In the genomic region with DNA sequence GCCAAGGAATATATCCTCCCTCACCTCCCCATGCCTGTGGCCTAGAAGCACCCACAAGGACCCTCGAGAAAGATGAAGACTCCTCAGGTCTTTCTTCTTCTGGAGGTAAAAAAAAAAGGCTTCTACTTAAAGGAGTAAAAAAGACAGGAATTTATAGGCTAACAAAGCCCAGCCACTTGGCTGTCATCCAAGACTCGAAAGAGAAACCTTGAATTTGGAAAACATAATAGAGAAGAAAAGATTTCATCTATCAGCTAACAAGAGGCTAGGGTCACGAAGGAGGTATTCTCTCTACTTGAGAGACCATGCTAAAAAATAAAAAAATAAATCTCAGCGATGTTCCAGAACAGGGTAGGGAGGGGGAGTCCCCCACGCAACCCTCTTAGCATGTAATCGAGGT, we compare ENCODE assay signal across 11 mouse cellular contexts.
DNase-seq lines count a peak whose midpoint lies in the region; ATAC-seq and TF ChIP-seq lines count a peak whose summit lies in the region.
"Had no signal": no experiment of that assay in that cellular context is flagged by ENCODE, and none has a peak within 500 bp of the region (broad histone marks: within the 10 kb centered on the region; RNA-seq: fewer than 3 reads in every experiment).

No protein-coding gene starts in this region.

- H3K4me2 ChIP-seq in embryonic facial prominence, embryonic 12.5 days (replicated peaks): no peak overlapping the region
- no peak overlapping the region for H3K4me2 ChIP-seq in kidney, embryonic 16.5 days (replicated peaks; ENCODE audit: low read depth, low read length)
- no peak overlapping the region for H3K4me2 ChIP-seq in hindbrain, embryonic 15.5 days
- H3K4me2 ChIP-seq: liver, embryonic 11.5 days had no signal

- no peak for DNase-seq in embryonic facial prominence, embryonic 10.5 days (ENCODE audit: low spot score)
- no peak for DNase-seq in kidney, adult 18-20 months
- peak; percentile 3 for DNase-seq in 3T3-L1 (ENCODE audit: low read depth, low spot score)
- no peak for DNase-seq in left cerebral cortex, adult 2 months (ENCODE audit: extremely low spot score in 1 of 2, low spot score in 2 of 2)
- DNase-seq: embryo, embryonic 11 days; heart, adult 18-20 months had no signal

- TF ChIP-seq CTCF in left cerebral cortex, adult 2 months (IDR thresholded peaks at IDR 0.05): no peak

- no peak for ATAC-seq in embryonic facial prominence, embryonic 12.5 days (ENCODE audit: insufficient number of reproducible peaks, insufficient read depth, low FRiP score, low TSS enrichment)
- no peak for ATAC-seq in kidney, embryonic 16.5 days (ENCODE audit: low FRiP score, low TSS enrichment)
- no peak for ATAC-seq in hindbrain, embryonic 15.5 days (ENCODE audit: low FRiP score, low read depth)
- ATAC-seq in CD4-positive, CD25-positive, alpha-beta regulatory T cell, adult 4 months: no peak

- intact Hi-C loops in left cerebral cortex, adult 2 months (cut with DNase I): no loop called here

- H3K4me1 ChIP-seq in embryonic facial prominence, embryonic 12.5 days: peaks cover 21% of the 10 kb centered on the region
- peaks cover 9% of the 10 kb centered on the region for H3K4me1 ChIP-seq in embryonic facial prominence, embryonic 10.5 days
- H3K4me1 ChIP-seq in kidney, embryonic 16.5 days (ENCODE audit: insufficient read depth, low read length): peaks cover 13% of the 10 kb centered on the region; the same call in 1 of the 2 replicates
- peaks cover 16% of the 10 kb centered on the region for H3K4me1 ChIP-seq in hindbrain, embryonic 15.5 days (replicated peaks)

- peak overlapping the region; percentile 68; the same call in 1 of the 2 replicates for H3K27ac ChIP-seq in embryonic facial prominence, embryonic 12.5 days
- no peak overlapping the region for H3K27ac ChIP-seq in embryonic facial prominence, embryonic 10.5 days (replicated peaks)
- peak overlapping the region; percentile 39; the same call in 1 of the 2 replicates for H3K27ac ChIP-seq in kidney, embryonic 16.5 days (ENCODE audit: low read length)
- H3K27ac ChIP-seq in hindbrain, embryonic 15.5 days (replicated peaks): peak overlapping the region; percentile 73
- H3K27ac ChIP-seq in left cerebral cortex, adult 2 months: no peak overlapping the region

- H3K9ac ChIP-seq in embryonic facial prominence, embryonic 12.5 days: no peak overlapping the region
- no peak overlapping the region for H3K9ac ChIP-seq in kidney, embryonic 16.5 days (replicated peaks; ENCODE audit: low read length)
- no peak overlapping the region for H3K9ac ChIP-seq in hindbrain, embryonic 15.5 days

- H3K27me3 ChIP-seq in embryonic facial prominence, embryonic 12.5 days: no peaks in the 10 kb centered on the region; the same call in 1 of the 2 replicates
- 0 out of 2 replicates have a peak, but pooled peaks cover 9% of the 10 kb centered on the region for H3K27me3 ChIP-seq in embryonic facial prominence, embryonic 10.5 days (replicated peaks; ENCODE audit: low read depth, poor library complexity, severe bottlenecking)
- H3K27me3 ChIP-seq in kidney, embryonic 16.5 days (ENCODE audit: insufficient read depth, low read length): no peaks in the 10 kb centered on the region
- H3K27me3 ChIP-seq in hindbrain, embryonic 15.5 days: no peaks in the 10 kb centered on the region

- no peaks in the 10 kb centered on the region for H3K36me3 ChIP-seq in embryonic facial prominence, embryonic 12.5 days
- no peaks in the 10 kb centered on the region for H3K36me3 ChIP-seq in embryonic facial prominence, embryonic 10.5 days (replicated peaks)
- H3K36me3 ChIP-seq in kidney, embryonic 16.5 days (ENCODE audit: insufficient read depth, low read length): no peaks in the 10 kb centered on the region
- no peaks in the 10 kb centered on the region for H3K36me3 ChIP-seq in hindbrain, embryonic 15.5 days

- no peaks in the 10 kb centered on the region for H3K9me3 ChIP-seq in embryonic facial prominence, embryonic 12.5 days
- H3K9me3 ChIP-seq in embryonic facial prominence, embryonic 10.5 days: no peaks in the 10 kb centered on the region
- no peaks in the 10 kb centered on the region for H3K9me3 ChIP-seq in kidney, embryonic 16.5 days (ENCODE audit: low read length)
- H3K9me3 ChIP-seq in hindbrain, embryonic 15.5 days: no peaks in the 10 kb centered on the region

- no peak overlapping the region for H3K4me3 ChIP-seq in embryonic facial prominence, embryonic 12.5 days
- no peak overlapping the region for H3K4me3 ChIP-seq in embryonic facial prominence, embryonic 10.5 days
- no peak overlapping the region for H3K4me3 ChIP-seq in kidney, embryonic 16.5 days (ENCODE audit: low read length)
- no peak overlapping the region for H3K4me3 ChIP-seq in hindbrain, embryonic 15.5 days
- H3K4me3 ChIP-seq in left cerebral cortex, adult 2 months: no peak overlapping the region

- WGBS in embryonic facial prominence, embryonic 12.5 days: 41% methylated on average over 6 of the region's 6 CpGs
- 74% methylated on average over 6 of the region's 6 CpGs for WGBS in embryonic facial prominence, embryonic 10.5 days
- 37% methylated on average over 6 of the region's 6 CpGs for WGBS in kidney, embryonic 16.5 days
- WGBS in hindbrain, embryonic 15.5 days: 40% methylated on average over 6 of the region's 6 CpGs

Comparison
In these comparisons a context has a peak if more than half of its experiments do, and no peak if none do; other contexts are left out.
1. H3K27ac ChIP-seq: peak in embryonic facial prominence, embryonic 12.5 days (single experiment), kidney, embryonic 16.5 days (single experiment) and hindbrain, embryonic 15.5 days (single experiment); none in embryonic facial prominence, embryonic 10.5 days (single experiment) and left cerebral cortex, adult 2 months (single experiment).